Mouse (Mus musculus) thymus, adult 2 months (tissue): ENCODE results near the gene Fut8.

Experiments
- CTCF ChIP-seq: fragments of 200-500 bp; IDR thresholded peaks from 2 replicates; pipeline ENCODE4 v1.5.1; 2012; ENCODE audit warnings: mild to moderate bottlenecking, control low read depth, low read length, moderate library complexity, borderline replicate concordance; ENCODE audit not compliant: control insufficient read depth, poor library complexity, insufficient read depth; ENCODE audit errors: extremely low read depth
- POLR2A ChIP-seq: fragments of 200-500 bp; IDR thresholded peaks from 2 replicates; pipeline ENCODE4 v1.6.1; 2012; ENCODE audit warnings: mild to moderate bottlenecking, low read length, control low read depth, moderate library complexity; ENCODE audit not compliant: control insufficient read depth, poor library complexity, insufficient read depth; ENCODE audit errors: extremely low read depth

DNA sequence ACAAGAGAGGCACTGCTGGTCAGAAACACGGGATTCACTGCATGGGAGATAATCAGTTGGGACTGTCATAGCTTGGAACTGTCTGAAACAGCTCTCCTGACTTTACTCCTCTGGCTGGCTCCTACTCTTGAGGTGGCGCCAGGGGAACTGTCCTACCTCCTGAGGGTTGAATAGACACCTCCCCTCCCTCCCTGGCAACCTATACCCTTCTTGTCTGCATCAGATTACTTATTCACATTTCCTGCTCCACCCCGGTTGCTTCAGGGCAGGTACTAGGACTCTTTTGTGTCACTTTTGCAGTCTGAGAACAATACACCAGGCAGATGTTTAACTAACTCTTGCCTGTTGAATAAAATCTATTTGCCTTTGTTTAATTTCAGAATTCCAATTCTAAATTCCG, 48.8 kb upstream of the Fut8 start:
- TF ChIP-seq POLR2A (no peak), CTCF (no peak)
